Mouse (Mus musculus) thymus, adult 2 months (tissue): ENCODE results near the gene Klk1b8. TPM values are rescaled to one million over a fixed set of nuclear protein-coding genes. Genes with fewer than 3 reads are reported as not detected.

Source experiments
- DNase-seq: peaks from one replicate; pipeline ENCODE4 v3.0.0; 2021
- H3K27ac ChIP-seq: fragments of 200-500 bp; 2 replicates; pipeline ENCODE4 v1.5.1; 2012; ENCODE audit warnings: low read length, control low read depth; ENCODE audit not compliant: control insufficient read depth, insufficient read depth
- H3K27me3 ChIP-seq: fragments of 200-500 bp; 2 replicates; pipeline ENCODE4 v1.6.1; 2012; ENCODE audit warnings: mild to moderate bottlenecking, low read length, moderate library complexity, mixed read lengths; ENCODE audit not compliant: control insufficient read depth, insufficient read depth
- H3K36me3 ChIP-seq: fragments of 200-500 bp; 2 replicates; pipeline ENCODE4 v1.6.1; 2012; ENCODE audit warnings: mild to moderate bottlenecking, low read length, moderate library complexity; ENCODE audit not compliant: control insufficient read depth, insufficient read depth
- H3K4me1 ChIP-seq: fragments of 200-500 bp; replicated peaks from 2 replicates; pipeline ENCODE4 v1.6.1; 2012; ENCODE audit warnings: low read length; ENCODE audit not compliant: control insufficient read depth, insufficient read depth
- H3K4me3 ChIP-seq: fragments of 200-500 bp; 2 replicates; pipeline ENCODE4 v1.5.1; 2012; ENCODE audit warnings: mild to moderate bottlenecking, low read length, control low read depth, moderate library complexity; ENCODE audit not compliant: control insufficient read depth, insufficient read depth
- CTCF ChIP-seq: fragments of 200-500 bp; IDR thresholded peaks from 2 replicates; pipeline ENCODE4 v1.5.1; 2012; ENCODE audit warnings: mild to moderate bottlenecking, control low read depth, low read length, moderate library complexity, borderline replicate concordance; ENCODE audit not compliant: control insufficient read depth, poor library complexity, insufficient read depth; ENCODE audit errors: extremely low read depth
- POLR2A ChIP-seq: fragments of 200-500 bp; IDR thresholded peaks from 2 replicates; pipeline ENCODE4 v1.6.1; 2012; ENCODE audit warnings: mild to moderate bottlenecking, low read length, control low read depth, moderate library complexity; ENCODE audit not compliant: control insufficient read depth, poor library complexity, insufficient read depth; ENCODE audit errors: extremely low read depth
- WGBS: fragments of 180-500 bp; shearing (Covaris S2); methylation state at CpG from one replicate; pipeline ENCODE4 v1.1.7; 2018; 5-methylcytosine and 5-hydroxymethylcytosine counted together
- polyA plus RNA-seq: library from polyadenylated mRNA; depleted of rRNA; stranded (reverse); fragments of >200 nt; gene quantifications from 2 replicates; pipeline ENCODE4 v1.2.3, GENCODE M21; 2012

Klk1b8 gene
- polyA plus RNA-seq, 1 experiment: 1.1 TPM

GRCm38 (mm10) chr7:43921087-43921486, 29.4 kb upstream of the Klk1b8 start:
- DNase-seq: no peak
- 44% methylated on average over 6 of the region's 6 CpGs for WGBS
- no peak overlapping the region for H3K27ac ChIP-seq

GRCm38 (mm10) chr7:43921941-43922340, 28.5 kb upstream of the Klk1b8 start:
- no peak for TF ChIP-seq POLR2A
- no peak for TF ChIP-seq CTCF
- no peaks in the 10 kb centered on the region for H3K27me3 ChIP-seq
- WGBS: 97% methylated on average over 2 of the region's 2 CpGs
- no peak overlapping the region for H3K4me3 ChIP-seq
- H3K4me1 ChIP-seq: no peaks in the 10 kb centered on the region
- no peaks in the 10 kb centered on the region for H3K36me3 ChIP-seq
- no peak for DNase-seq
- no peak overlapping the region for H3K27ac ChIP-seq

More at GRCm38 (mm10) chr7:43921087-43921486, 29.4 kb upstream of the Klk1b8 start:
- no peaks in the 10 kb centered on the region for H3K36me3 ChIP-seq
- H3K4me3 ChIP-seq: no peak overlapping the region
- TF ChIP-seq POLR2A: no peak
- TF ChIP-seq CTCF: no peak
- no peaks in the 10 kb centered on the region for H3K27me3 ChIP-seq
- no peaks in the 10 kb centered on the region for H3K4me1 ChIP-seq

- no peaks in the 10 kb centered on the region for H3K36me3 ChIP-seq
- 74% methylated on average over 5 of the region's 5 CpGs for WGBS
- DNase-seq: peak; percentile 11
Observed at GRCm38 (mm10) chr7:43925985-43926384, 24.5 kb upstream of the Klk1b8 start.

GRCm38 (mm10) chr7:43928521-43928920, 21.9 kb upstream of the Klk1b8 start:
- H3K4me1 ChIP-seq: no peaks in the 10 kb centered on the region
- TF ChIP-seq CTCF (no peak), POLR2A (no peak)
- no peak for DNase-seq
- no peak overlapping the region for H3K4me3 ChIP-seq
- H3K27ac ChIP-seq: no peak overlapping the region
- 44% methylated on average over 4 of the region's 4 CpGs for WGBS
- no peaks in the 10 kb centered on the region for H3K36me3 ChIP-seq
- H3K27me3 ChIP-seq: no peaks in the 10 kb centered on the region

More at GRCm38 (mm10) chr7:43925985-43926384, 24.5 kb upstream of the Klk1b8 start:
- Histone ChIP-seq H3K27ac (no peak overlapping the region), H3K27me3 (no peaks in the 10 kb centered on the region), H3K4me3 (no peak overlapping the region), H3K4me1 (no peaks in the 10 kb centered on the region)
- no peak for TF ChIP-seq CTCF

- no peak for DNase-seq
- Histone ChIP-seq H3K27ac (no peak overlapping the region), H3K36me3 (no peaks in the 10 kb centered on the region), H3K4me1 (no peaks in the 10 kb centered on the region), H3K4me3 (no peak overlapping the region), H3K27me3 (no peaks in the 10 kb centered on the region)
- WGBS: 78% methylated on average over 4 of the region's 4 CpGs
- TF ChIP-seq CTCF: no peak
- TF ChIP-seq POLR2A: no peak
Observed at GRCm38 (mm10) chr7:43932337-43932736, 18.1 kb upstream of the Klk1b8 start.

GRCm38 (mm10) chr7:43933440-43933839, 17.0 kb upstream of the Klk1b8 start, which contains the start of gene Klk15:
Klk15 (plus strand) TSS chr7:43933740.
- Histone ChIP-seq H3K4me1 (no peaks in the 10 kb centered on the region), H3K36me3 (no peaks in the 10 kb centered on the region), H3K27ac (no peak within 1 kb of the TSS), H3K27me3 (no peaks in the 10 kb centered on the region), H3K4me3 (no peak within 1 kb of the TSS)
- 92% methylated on average over 3 of the region's 3 CpGs for WGBS
- TF ChIP-seq CTCF (no peak), POLR2A (no peak)
- DNase-seq: no peak

- TF ChIP-seq CTCF (no peak), POLR2A (no peak)
- DNase-seq: no peak
- Histone ChIP-seq H3K27me3 (no peaks in the 10 kb centered on the region), H3K36me3 (no peaks in the 10 kb centered on the region), H3K27ac (no peak overlapping the region), H3K4me3 (no peak overlapping the region), H3K4me1 (no peaks in the 10 kb centered on the region)
- WGBS: 72% methylated on average over 3 of the region's 3 CpGs
Observed at GRCm38 (mm10) chr7:43934747-43935146, 15.7 kb upstream of the Klk1b8 start.
